Mouse (Mus musculus) liver, embryonic 14.5 days (tissue): ENCODE measurements around the gene Mgrn1. TPM values are rescaled to one million over a fixed set of nuclear protein-coding genes. Genes with fewer than 3 reads are reported as not detected.
A peak's percentile ranks its signal among the peaks of the same experiment; 100 is the strongest.

Experiments used
- ATAC-seq: fragments of 200-750 bp; cut with Nextera tagmentation; 2 replicates; pipeline ENCODE4 v1.8.0; 2017; ENCODE audit warnings: moderate number of reproducible peaks, mild to moderate bottlenecking, moderate library complexity; ENCODE audit not compliant: insufficient read depth
- DNase-seq, 3 experiments: peaks; one replicate each; pipeline ENCODE4 v3.0.0-alpha.2; 2012 to 2013; ENCODE audit warnings: low read depth in 3 of 3, low spot score in 3 of 3
- H3K27ac ChIP-seq: fragments of 300-500 bp; sonication (generic); 2 replicates; pipeline ENCODE4 v1.5.1; 2014; ENCODE audit warnings: moderate library complexity, mild to moderate bottlenecking, control low read depth, inconsistent platforms
- H3K27me3 ChIP-seq: fragments of 300-500 bp; sonication (generic); 2 replicates; pipeline ENCODE4 v1.6.1; 2014; ENCODE audit warnings: mild to moderate bottlenecking, low read length, moderate library complexity; ENCODE audit not compliant: control insufficient read depth, insufficient read depth
- H3K36me3 ChIP-seq: fragments of 300-500 bp; sonication (generic); replicated peaks from 2 replicates; pipeline ENCODE4 v1.6.1; 2014; ENCODE audit warnings: low read depth; ENCODE audit not compliant: control insufficient read depth, insufficient read depth
- H3K4me1 ChIP-seq, 2 experiments: fragments of 200-500 bp in 1 of 2; fragments of 300-500 bp in 1 of 2; sonication (generic) in 1 of 2; replicated peaks; 2 replicates each; pipeline ENCODE4 v1.6.1; 2012 to 2014; ENCODE audit warnings: antibody characterized with exemption in 1 of 2, inconsistent platforms in 1 of 2, low read length in 1 of 2; ENCODE audit not compliant: control insufficient read depth in 2 of 2, insufficient read depth in 2 of 2
- H3K4me2 ChIP-seq: fragments of 300-500 bp; sonication (generic); 2 replicates; pipeline ENCODE4 v1.6.1; 2014; ENCODE audit warnings: low read depth, mild to moderate bottlenecking, control low read depth, moderate library complexity
- H3K4me3 ChIP-seq, 2 experiments: fragments of 200-500 bp in 1 of 2; fragments of 300-500 bp in 1 of 2; sonication (generic) in 1 of 2; 2 replicates each; pipeline ENCODE4 v1.5.1; 2012 to 2014; ENCODE audit warnings: low read depth in 2 of 2, low read length in 2 of 2, mild to moderate bottlenecking in 2 of 2, control low read depth in 1 of 2, inconsistent platforms in 1 of 2, moderate library complexity in 1 of 2; ENCODE audit not compliant: insufficient read depth in 1 of 2
- H3K9ac ChIP-seq: fragments of 300-500 bp; sonication (generic); replicated peaks from 2 replicates; pipeline ENCODE4 v1.6.1; 2014; ENCODE audit warnings: mild to moderate bottlenecking, control low read depth, moderate library complexity
- H3K9me3 ChIP-seq: fragments of 300-500 bp; sonication (generic); 2 replicates; pipeline ENCODE4 v1.6.1; 2016; ENCODE audit warnings: low read length, mixed read lengths; ENCODE audit not compliant: control insufficient read depth
- CTCF ChIP-seq: IDR thresholded peaks from 2 replicates; pipeline ENCODE4 v1.5.1; 2016; ENCODE audit warnings: antibody characterized with exemption, low read depth, control low read depth
- EP300 ChIP-seq: IDR thresholded peaks from 2 replicates; pipeline ENCODE4 v1.6.1; 2016; ENCODE audit warnings: antibody characterized with exemption, low read depth
- WGBS: fragments of 180-500 bp; shearing (Covaris S2); extraction: QIAGEN DNeasy Blood & Tissue Kit; methylation state at CpG from one replicate; pipeline ENCODE4 v1.1.7; 2014; ENCODE audit not compliant: insufficient replicate concordance; 5-methylcytosine and 5-hydroxymethylcytosine counted together
- polyA plus RNA-seq, 2 experiments: library from polyadenylated mRNA; depleted of rRNA in 1 of 2; stranded (reverse) in 1 of 2; unstranded in 1 of 2; fragments of >200 nt; fragmentation: Nextera tagmentation in 1 of 2; extraction: Ambion mirVana in 1 of 2; gene quantifications; 2 replicates each; pipeline versions ENCODE4 v1.2.1 to v1.2.3; 2012 to 2014

Mgrn1 gene
- polyA plus RNA-seq, 2 experiments = 15.7 to 17.6 TPM

GRCm38 (mm10) chr16:4848090-4848489 lies 38.0 kb upstream of the Mgrn1 start:
- TF ChIP-seq EP300 (no peak), CTCF (no peak)
- no peak overlapping the region for H3K9ac ChIP-seq
- 44% methylated on average over 2 of the region's 2 CpGs for WGBS

GRCm38 (mm10) chr16:4850361-4850760 lies 35.7 kb upstream of the Mgrn1 start:
- no peak for DNase-seq
- 56% methylated on average over 7 of the region's 7 CpGs for WGBS

More at GRCm38 (mm10) chr16:4848090-4848489, 38.0 kb upstream of the Mgrn1 start:
- Histone ChIP-seq H3K36me3 (no peaks in the 10 kb centered on the region), H3K27me3 (no peaks in the 10 kb centered on the region), H3K4me1 (no peaks in the 10 kb centered on the region), H3K4me3 (no peak overlapping the region), H3K27ac (no peak overlapping the region), H3K9me3 (no peaks in the 10 kb centered on the region), H3K4me2 (no peak overlapping the region)
- DNase-seq (no peak), ATAC-seq (no peak)

GRCm38 (mm10) chr16:4850938-4851628 lies 35.0 kb upstream of the Mgrn1 start:
- ATAC-seq (no peak), DNase-seq (no peak)
- Histone ChIP-seq H3K4me3 (no peak overlapping the region), H3K9ac (no peak overlapping the region), H3K27me3 (no peaks in the 10 kb centered on the region), H3K4me2 (no peak overlapping the region), H3K4me1 (no peaks in the 10 kb centered on the region), H3K27ac (no peak overlapping the region), H3K9me3 (no peaks in the 10 kb centered on the region), H3K36me3 (no peaks in the 10 kb centered on the region)
- 53% methylated on average over 5 of the region's 5 CpGs for WGBS
- TF ChIP-seq EP300 (no peak), CTCF (no peak)

More at GRCm38 (mm10) chr16:4850361-4850760, 35.7 kb upstream of the Mgrn1 start:
- TF ChIP-seq EP300 (no peak), CTCF (no peak)
- Histone ChIP-seq H3K27ac (no peak overlapping the region), H3K36me3 (no peaks in the 10 kb centered on the region), H3K4me3 (no peak overlapping the region), H3K4me2 (no peak overlapping the region), H3K9ac (no peak overlapping the region), H3K9me3 (no peaks in the 10 kb centered on the region), H3K4me1 (no peaks in the 10 kb centered on the region), H3K27me3 (no peaks in the 10 kb centered on the region)
- ATAC-seq = no peak

- Histone ChIP-seq H3K4me3 (no peak overlapping the region), H3K9ac (no peak overlapping the region), H3K27me3 (no peaks in the 10 kb centered on the region), H3K27ac (no peak overlapping the region), H3K9me3 (no peaks in the 10 kb centered on the region), H3K36me3 (no peaks in the 10 kb centered on the region), H3K4me1 (no peaks in the 10 kb centered on the region), H3K4me2 (no peak overlapping the region)
- no peak for ATAC-seq
- no peak for DNase-seq
- TF ChIP-seq EP300 (no peak), CTCF (no peak)
- WGBS = 50% methylated on average over 5 of the region's 5 CpGs
Measured at GRCm38 (mm10) chr16:4855046-4855650, 30.9 kb upstream of the Mgrn1 start.

- H3K9me3 ChIP-seq = no peaks in the 10 kb centered on the region
- TF ChIP-seq CTCF (peak; percentile 58), EP300 (no peak)
- no peaks in the 10 kb centered on the region for H3K36me3 ChIP-seq
- DNase-seq = no peak
- peaks cover 0 to 3% of the 10 kb centered on the region in 2 experiments; a peak in 1 of 4 replicates for H3K4me1 ChIP-seq
- ATAC-seq = no peak
- 47% methylated on average over 10 of the region's 10 CpGs for WGBS
- no peak overlapping the region for H3K27ac ChIP-seq
- no peaks in the 10 kb centered on the region for H3K27me3 ChIP-seq
- H3K4me2 ChIP-seq = no peak overlapping the region
- no peak overlapping the region for H3K9ac ChIP-seq
- H3K4me3 ChIP-seq = no peak overlapping the region
Measured at GRCm38 (mm10) chr16:4861392-4861791, 24.7 kb upstream of the Mgrn1 start.
